Mouse (Mus musculus): Measurements from ENCODE around the gene Prss57. TPM values are rescaled to one million over a fixed set of nuclear protein-coding genes. Genes with fewer than 3 reads are reported as not detected.

Prss57 gene
- total RNA-seq, 4 experiments from 2014 or later: 0.13 to 0.38 TPM; not detected in 2

DNA sequence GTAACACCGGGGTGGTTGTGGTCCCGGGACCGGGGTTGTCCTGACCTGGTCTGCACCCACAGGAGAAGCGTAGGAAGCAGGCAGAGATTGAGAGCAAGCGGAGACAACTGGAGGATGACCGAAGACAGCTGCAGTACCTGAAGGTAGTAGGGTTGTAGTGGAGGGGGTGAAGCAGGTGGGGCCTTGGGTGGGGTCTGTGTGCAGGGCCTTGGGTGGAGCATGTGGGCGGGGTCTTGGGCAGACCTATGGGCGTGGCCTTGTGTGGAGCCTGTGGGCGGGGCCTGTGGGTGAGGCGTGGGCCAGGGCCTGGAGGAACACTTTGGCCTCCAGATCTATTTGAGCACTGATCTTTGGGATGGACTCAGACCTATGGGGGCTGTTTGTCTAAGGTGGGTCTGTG, 16.2 kb upstream of the Prss57 start:
- no peak for DNase-seq

DNA sequence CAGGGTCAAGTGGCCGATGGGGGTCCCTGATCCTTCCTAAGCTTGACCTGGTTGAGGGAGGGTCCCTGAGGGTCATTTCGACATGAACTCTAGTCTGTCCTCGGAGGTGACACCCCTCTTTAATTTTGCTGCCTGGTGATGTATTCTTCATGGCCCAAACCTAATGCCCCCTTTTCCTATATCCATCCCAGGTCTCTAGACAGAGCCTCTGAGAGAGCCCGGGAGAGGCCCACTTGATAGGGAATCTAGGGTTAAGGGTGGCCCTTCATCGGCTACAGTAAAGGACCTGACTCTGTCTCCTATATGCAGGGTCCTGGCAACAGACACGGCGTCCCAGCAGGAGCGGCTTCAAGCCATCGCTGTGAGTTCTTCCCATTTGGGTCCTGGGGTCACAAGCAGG, 15.6 kb upstream of the Prss57 start:
- no peak for DNase-seq

DNA sequence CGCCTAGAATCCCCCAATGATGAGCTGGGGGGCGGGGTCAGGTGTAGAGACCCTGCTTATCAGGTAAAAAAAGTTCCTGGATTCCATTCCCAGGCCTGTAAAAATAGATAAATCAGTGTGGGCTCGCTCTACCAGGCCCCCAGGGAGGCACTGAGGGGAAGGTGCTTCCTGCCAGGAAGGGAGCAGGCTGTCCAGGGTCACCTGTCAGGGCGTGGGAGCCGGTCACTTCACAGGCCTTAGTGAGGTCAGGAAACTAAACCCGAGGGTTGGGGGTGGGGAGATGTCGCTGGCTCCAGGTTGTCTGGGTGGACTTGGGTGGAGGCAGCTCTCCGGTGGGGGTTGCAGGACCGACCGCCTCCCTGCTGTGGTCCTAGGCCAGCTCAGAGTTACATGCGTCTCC, 14.9 kb upstream of the Prss57 start:
- peak; percentile 55 for DNase-seq

DNA sequence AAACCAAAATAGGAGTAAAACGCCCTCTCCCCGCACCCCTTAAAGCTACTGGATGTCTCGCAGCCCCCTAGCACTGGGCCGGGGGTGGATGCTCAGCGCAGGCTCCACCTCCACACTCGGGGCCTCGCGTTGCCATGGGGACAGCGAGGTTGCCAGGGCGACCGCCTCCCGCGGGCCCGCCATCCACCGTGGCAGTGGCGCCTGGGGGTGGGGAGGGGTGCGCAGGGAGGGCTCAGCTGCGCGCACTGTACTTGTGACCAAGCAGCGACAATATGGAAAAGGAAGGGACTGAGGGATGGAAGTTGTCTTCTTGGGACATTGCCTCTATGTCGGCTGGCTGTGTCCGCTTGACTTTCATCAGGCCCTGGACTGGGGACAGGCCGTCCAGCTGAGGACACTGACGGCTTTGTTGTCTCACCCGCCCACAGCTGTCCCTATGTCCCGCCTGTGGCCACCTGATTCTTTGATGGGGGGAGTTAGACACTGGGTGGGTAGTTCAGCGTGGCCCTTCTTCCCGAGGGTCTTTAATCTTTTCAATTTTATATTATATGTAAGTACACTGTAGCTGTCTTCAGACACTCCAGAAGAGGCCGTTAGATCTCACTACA, 13.1 kb upstream of the Prss57 start:
- no peak for DNase-seq

DNA sequence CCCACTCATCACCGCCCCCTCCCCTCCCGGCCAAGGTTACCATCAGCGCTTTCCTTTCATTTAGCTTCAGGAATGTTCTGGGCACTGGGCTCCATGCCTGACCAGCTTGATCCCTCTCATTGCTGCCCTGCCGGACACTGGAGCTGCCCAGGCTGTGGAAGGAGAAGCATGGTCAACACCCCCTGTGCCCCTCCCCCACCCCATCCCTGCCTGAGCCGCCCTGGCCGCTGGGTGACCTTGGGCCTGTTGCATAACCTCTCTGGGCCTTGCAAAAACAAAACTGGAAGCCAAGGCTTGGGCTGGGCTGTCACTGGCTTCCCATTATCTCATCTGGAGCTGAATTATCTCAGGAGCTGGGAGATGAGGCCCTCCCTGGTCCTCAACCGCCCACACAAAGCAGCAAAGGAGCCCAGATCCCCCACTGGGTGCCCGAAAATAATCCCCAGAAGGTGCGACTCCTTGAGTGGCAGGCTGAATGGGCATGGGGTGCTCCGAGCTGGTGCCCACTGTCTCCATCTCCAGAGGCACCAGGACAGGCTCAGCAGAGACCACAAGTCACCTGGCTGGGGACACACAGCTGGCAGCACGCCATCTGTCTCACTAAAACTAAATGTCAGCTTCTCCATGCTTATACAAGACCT, 11.7 kb upstream of the Prss57 start:
- peak; percentile 89 for DNase-seq

DNA sequence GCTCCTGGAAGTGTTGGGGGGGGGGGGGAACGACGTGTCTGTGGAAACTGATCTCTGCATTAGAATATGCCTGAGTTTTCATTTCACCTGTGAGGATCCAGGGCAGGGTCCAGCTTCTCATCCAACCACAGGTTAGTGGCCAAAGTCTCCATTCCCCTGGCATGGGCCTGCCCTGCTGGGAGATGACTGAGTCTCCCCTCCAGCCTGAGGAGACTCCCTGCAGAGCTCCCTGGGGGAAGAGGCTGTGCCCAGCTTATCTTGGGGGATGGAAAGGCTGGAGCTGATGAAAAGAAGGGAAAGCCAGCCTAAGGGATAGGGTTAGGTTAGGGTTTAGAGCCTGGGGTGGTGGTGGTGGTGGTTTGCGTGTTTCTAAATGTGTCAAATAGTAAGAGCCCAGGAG, 11.1 kb upstream of the Prss57 start:
- DNase-seq: no peak

DNA sequence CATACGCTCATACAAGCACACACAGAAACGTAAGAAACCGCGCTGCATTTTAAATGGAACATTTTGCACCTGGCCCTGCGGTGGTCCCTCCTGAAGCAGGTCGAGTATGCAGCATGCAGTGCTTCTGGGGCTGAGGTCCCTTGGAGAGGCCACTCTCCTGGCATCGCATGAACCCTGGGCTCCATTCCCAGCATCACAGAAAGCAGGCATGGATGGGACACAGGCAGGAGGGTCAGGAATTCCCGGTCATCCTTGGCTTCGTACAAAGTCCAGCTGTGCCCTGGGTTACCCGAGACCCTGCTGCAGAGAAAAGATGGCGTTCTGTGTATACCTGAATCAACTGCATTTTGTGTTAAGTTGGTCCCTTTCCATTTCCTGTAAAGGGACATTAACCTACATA, 9.7 kb upstream of the Prss57 start:
- DNase-seq: no peak

DNA sequence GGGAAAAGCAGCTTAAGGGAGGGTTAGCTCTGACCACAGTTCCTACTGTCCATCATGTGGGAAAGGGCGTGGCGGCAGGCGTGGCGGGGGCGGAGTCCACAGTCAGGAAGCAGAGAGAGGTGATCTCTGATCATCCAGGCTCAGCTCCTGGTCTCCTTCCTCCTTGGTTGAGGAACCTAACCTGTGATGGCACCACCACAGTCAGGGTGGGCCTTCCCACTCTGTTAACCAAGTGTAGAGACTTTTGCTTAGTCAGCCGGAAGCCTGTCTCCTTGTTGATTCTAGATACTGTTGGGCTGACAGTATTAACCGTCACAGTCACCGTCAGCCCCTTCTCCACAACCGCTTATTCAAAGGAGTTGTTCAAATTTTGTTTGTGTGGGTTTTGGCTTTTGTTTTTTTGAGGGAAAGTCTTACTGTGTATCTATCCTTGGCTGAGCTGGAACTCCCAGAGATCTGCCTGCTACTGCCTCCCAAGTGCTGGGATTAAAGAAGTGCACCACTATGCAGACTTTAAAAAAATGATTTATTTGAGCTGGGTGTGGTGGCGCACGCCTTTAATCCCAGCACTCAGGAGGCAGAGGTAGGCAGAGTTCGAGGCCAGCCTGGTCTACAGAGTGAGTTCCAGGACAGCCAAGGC, 7.6 kb upstream of the Prss57 start:
- DNase-seq: no peak

DNA sequence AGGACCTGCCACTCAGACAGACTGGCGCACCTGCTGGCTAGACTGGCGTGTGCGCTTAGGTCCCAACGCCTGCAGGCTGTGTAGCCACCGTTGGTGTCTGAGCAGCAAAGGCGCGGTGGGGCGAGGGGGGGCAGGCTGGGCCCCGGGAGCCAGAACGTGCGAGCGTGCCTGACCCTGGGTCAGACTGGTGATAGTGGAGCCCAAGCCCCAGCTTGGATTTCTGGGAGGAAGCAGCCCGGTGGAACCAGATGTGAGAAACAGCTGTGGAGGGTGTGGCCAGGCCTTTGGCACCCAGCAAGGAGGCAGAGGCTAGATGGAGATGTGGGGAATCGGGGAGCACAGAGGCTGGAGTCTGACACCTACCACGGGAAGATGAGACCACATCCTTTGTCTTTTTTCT, 6.6 kb upstream of the Prss57 start:
- DNase-seq: no peak

DNA sequence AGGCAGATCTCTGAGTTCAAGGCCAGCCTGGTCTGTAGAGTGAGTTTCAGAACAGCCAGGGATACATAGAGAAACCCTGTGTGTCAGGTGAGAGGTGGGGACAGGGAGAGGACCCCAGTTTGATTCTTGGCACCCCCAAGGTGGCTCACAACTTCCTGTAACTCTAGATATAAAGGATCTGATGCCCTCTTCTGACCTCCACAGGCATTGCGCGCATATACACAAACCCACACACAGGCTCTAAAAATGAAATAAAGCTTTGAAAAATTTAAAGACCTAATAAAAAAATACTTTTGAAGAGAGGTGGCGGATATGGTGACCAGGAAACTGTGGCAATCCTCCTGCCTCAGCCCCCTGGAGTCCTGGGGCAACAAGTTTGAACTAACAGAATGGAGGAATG, 5.1 kb upstream of the Prss57 start:
- no peak for DNase-seq

DNA sequence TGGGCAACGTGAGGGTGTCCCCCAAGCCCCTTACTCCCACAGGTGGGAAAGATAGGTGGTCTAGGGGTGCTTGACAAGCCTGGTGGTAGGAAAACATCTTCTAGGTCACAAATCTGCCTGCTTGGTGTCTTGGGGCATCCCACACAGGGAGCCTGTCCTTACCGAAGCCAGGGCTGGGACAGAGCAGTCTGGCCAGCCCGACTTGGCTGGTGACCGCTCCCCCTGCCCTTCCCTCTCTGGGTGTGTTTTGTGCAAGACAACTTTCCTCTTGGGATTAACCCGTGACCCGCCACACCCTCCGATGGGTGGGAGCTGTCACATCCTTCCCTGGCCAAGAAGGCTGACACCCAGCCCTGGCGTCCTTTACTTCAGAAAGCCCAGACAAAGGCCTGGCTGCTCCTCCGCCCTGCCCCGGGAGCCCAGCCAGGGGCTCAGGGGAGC, 3.8 kb upstream of the Prss57 start:
- peak; percentile 69 for DNase-seq

DNA sequence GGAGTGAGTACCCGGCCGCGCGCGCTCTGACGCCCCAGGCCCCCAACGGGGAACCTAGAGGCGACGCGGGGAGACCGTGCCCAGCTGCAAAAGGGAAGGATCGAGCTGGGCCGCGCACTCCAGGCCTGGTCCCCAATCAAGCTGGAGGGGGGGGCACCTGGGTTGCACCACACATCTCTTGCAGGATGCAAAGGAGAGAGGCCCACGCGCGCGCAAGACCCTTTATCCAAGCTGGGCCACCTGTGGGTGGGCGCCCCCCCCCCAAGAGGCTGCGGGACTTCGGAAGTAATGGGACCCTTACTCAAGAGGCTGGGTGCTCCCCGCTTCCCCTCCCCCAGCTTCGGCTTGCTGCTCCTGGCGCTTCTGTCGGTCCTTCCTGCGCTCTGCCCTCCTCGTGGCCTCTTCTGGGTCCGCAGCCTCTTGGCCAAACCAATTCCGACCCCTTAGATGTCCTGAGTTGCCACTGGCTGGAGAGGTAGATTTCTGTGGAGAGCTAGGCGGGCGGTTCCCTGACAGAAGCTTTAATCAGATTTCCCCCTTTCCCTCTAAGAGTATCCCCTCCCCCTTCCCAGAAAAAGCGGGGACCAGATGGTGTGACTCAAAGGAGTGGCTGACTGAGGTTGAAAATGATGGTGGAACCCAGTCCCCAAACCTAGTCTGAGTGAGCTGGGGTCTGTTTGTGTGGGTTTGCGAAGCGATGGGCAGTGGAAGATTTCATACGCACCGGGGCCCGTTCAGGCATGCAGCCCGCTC, 3.2 kb upstream of the Prss57 start:
- DNase-seq: no peak

DNA sequence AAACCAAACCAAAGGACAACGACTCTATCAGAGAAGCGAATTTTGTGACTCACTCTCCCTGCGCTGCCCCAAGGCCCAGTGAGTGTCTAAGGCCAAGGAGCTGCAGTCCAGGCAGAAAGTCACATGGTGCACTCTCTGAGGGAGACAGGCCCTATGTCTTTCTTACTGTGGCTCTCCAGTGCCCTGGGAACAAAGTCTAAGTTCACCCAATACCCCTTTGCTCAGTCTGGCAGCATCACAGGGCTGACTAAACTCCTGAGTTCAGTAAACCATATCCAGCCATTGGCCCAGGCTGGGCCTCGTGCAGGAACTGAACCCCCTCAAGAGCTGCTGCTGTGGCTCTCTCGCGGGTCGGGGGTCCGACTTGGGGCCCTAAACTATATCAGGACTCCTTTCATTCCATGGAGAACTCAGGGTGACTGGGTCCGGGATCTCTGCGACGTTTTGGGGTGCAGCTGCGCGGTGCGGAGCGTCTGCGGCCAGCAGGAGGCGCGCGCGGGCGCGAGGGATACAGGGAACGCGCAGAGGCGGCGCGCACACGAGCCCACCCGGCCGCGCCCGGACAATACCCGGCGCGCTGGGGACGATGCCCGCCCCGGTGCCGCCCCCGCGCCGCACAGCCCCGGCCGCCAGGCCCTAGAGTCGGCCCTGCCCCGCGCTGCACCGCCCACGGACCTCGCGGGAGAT, 2.4 kb upstream of the Prss57 start, which contains the start of gene Palm:
Gene Palm, plus strand, starts transcription at position 522 of the 687 bp plus-strand sequence.
- peak; percentile 72 for DNase-seq

DNA sequence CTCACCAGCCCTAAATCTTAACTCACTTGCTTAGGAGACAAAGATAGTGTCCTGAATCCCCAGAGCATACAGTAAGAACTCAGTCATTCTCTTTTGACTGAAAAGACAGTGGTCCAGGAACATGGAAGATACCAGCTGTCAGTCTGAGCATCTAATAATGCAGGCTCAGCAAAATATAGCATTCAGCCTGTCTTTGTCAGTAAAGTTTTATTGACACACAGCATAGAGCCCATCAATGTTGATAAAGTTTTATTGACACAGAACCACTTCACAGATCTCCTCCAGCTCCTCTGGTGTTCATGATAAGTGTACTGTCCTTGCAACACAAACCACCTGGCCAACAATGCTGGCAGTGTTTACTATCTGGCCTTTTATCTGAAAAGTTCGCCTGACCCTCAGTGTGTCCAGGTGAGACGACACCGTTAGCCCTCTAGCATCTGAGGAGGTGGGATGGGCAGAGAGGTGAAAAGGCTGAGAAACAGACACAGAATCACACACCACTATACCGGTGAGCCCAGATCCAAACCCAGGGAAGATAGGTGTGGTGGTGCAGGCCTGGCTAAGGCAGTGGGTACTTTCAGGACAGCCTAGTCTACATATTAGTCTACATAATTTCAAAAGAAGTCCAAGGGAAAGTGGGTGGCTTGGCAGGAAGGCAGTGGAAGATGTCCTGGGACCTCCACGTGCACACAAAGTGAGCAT, 1.7 kb upstream of the Prss57 start:
- no peak for DNase-seq

DNA sequence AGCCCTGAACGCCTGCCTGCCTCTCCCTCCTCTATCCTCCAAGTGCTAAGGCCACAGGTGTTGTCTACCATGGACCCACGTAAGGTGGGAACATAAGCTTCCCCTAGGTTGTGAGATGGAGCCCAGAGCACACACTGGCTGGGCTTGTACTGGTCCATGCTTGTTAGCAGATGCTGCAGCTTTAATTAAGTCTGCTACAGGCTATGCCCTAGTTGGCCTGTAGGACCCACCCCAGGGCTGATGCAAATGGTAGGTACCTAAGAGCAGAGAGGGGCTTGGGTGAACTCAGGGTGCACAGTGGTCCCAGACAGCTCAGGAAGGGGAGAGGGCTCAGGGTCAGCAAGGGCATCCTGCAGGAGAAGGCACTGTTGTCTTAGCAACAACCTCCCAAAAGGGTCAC, 1.2 kb downstream of the Prss57 start:
- no peak for DNase-seq

DNA sequence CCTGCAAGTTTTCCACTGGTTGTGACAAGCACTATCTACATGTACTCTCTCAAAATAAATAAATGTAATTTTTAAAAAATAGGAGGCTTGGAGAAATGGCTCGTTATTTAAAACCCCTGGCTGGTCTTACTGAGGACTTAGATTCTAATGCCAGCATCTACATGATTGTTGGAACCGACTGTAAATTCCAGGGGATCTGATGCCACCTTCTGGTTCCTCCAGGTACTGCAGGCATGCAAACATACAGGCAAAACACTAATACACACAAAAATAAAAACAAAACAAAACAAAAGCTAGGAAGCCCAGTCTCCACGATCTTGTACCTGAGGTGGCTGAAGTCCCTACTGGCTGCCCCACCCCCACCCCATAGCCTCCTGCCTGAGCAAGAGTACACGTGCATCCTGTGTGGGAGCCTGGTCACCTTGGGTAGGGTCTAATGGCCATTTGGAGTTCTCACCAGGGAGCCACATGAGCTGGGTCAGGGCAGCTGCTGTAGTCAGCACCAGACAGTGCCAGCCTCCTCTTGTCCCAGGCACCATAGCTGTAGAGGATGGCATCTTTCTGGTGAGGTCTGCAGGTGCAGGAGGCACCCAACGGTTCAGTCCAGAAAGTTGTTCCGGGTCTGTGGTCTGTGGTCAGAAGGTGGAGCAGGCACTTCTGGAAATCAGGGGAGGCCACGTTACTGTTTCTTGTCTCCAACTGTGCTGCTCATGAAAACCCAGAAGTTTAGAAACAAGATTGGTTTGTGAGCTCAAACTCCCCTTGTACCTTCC, 2.2 kb downstream of the Prss57 start:
- no peak for DNase-seq

DNA sequence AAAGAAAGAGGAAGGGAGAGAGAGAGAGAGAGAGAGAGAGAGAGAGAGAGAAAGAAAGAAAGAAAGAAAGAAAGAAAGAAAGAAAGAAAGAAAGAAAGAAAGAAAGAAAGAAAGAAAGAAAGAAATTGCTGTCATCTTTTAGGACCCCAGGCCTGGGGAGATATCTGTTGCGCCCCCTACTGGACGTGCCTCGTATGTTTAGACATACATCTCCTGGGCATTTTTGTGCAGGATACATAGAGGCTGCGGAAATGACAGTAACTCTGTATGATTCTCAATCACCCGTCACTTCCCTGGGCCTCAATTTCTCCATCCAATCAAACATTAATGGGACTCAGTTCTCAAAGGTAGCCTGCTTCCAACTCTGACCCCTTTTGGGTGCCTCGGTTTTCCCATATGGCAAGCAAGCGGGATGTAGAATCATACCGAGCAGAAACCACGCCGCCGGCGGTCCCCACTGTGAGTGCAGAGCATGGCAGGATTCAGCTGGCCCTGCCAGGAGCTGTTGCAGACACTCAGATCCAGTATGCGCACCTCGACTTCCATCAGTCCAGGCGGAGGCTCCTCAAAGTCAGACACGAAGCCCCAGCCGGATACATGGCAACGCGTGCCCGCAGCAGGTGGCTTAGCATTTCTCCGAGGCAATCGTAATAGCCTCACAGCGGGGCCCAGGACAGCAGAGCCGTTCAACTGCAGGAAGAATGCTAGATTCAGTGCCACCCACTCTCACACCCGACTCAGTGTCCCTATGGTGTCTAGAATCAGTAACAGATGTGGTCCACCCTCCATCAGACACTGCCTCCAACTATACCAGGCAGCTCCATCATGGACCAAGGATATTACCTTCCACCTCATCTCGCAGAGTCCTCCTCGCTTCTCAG, 6.6 kb downstream of the Prss57 start:
- no peak for DNase-seq

DNA sequence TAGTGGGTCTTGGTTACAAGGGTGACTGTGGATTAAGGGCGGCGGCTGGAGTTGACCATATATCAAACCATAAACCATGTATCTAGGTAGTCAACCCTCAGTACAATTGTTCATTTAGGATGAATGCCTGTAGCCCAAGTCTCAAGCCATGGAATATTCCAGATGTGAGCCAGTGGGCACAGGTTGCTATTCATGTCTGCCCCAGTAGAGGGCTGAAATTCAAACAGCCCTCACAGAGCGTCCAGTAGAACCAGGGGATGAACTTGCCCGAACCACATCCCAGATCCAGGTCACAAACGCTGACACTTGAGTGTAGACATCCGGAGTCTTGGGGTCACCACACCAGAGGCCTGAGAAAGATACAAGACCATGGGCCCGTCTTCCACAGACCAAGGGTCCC, 7.7 kb downstream of the Prss57 start:
- no peak for DNase-seq

DNA sequence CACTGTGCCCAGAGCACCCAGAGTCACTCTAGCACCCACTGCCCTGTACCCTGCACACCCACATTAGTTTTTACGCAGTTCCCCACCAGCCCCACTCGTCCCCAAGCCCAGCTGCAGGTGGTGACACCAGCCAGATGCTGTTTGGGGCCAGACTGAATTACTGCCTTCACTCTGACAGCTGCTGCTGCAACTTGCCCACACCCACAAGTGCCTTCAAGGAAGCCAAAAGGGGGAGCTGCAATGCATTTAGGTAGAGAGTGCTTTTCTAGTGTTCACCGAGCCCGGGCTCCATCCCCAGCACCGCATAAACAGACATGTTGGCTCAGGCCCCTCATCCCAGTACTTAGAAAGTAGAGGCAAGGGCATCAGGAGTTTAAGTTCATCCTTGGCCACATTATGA, 8.8 kb downstream of the Prss57 start:
- DNase-seq: no peak

DNA sequence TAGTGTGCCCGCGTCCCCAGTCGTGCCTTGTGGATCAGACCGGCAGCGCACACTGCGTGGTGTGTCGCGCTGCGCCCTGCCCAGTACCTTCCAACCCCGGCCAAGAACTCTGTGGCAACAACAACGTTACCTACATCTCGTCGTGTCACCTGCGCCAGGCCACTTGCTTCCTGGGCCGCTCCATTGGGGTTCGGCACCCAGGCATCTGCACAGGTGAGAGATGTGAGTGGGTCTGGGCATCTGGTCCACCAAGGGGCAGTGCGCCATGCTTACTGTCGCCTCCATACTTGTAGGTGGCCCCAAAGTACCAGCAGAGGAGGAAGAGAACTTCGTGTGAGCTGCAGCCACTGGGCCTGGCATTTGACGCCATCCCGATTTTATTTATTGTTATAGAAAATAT, 9.6 kb downstream of the Prss57 start:
- DNase-seq: no peak
